Mouse (Mus musculus) erythroblast, embryonic 14.5 days (primary cell): Measurements from ENCODE around the gene Gm44805.

ENCODE experiments used
- GATA1 ChIP-seq: IDR thresholded peaks from 2 replicates; pipeline ENCODE4 v1.6.1; 2012; ENCODE audit warnings: low read length, inconsistent platforms, mixed read lengths
- TAL1 ChIP-seq: IDR thresholded peaks from 3 replicates; pipeline ENCODE4 v1.6.1; 2012; ENCODE audit warnings: low read length, inconsistent platforms, mixed read lengths

DNA sequence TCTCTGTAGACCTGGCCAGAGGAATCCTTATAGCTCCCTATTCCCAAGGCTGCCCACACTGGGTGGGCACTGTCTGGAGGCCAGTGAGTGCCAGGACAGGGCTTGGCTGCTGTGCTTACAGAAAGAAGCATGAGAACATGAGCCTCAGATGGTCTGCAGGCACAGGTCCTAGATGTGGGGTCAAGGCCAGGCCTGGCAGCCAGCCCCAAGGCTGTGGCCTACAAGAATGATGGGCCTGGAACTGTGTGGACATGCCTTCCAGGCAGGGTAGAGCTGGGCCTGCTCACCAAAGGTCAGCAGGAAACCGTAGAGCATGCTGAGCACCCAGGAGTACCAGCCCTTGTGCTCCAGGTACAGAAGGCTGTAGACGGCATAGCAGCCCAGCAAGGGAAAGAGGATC, 46.6 kb downstream of the Gm44805 start:
- no peak for TF ChIP-seq GATA1
- TF ChIP-seq TAL1: no peak
